In genomic region chr11:104230066-104230778, GRCm38 (mm10) we compare ENCODE assay signal across 8 mouse cellular contexts. TPM values are rescaled to one million over a fixed set of nuclear protein-coding genes. Genes with fewer than 3 reads are reported as not detected.
DNase-seq lines count a peak whose midpoint lies in the region; ATAC-seq and TF ChIP-seq lines count a peak whose summit lies in the region.

No protein-coding gene starts in this region.

- H3K36me3 ChIP-seq in heart, embryonic 16.5 days (ENCODE audit: control insufficient read depth, insufficient read depth), result no peaks in the 10 kb centered on the region
- no peaks in the 10 kb centered on the region for H3K36me3 ChIP-seq in limb, embryonic 10.5 days

- TF ChIP-seq CTCF in Patski (IDR thresholded peaks at IDR 0.05), result peak; percentile 47

- in situ Hi-C loops in Patski (cut with MboI; ENCODE audit: low pct_unique_long_range_greater_than_20kb), result loop anchor here (5.0 kb wide), 1 partner anchor 47 kb away; no protein-coding TSS in a partner anchor

- no peaks in the 10 kb centered on the region for H3K9me3 ChIP-seq in heart, embryonic 16.5 days (replicated peaks; ENCODE audit: control insufficient read depth, low read length)
- no peaks in the 10 kb centered on the region for H3K9me3 ChIP-seq in limb, embryonic 10.5 days (replicated peaks)

- H3K4me2 ChIP-seq in heart, embryonic 16.5 days (ENCODE audit: low read depth, low read length), result peak overlapping the region; percentile 96

- no peak for ATAC-seq in Patski
- ATAC-seq in heart, embryonic 16.5 days (replicated peaks; ENCODE audit: extremely low read depth, insufficient read depth, low FRiP score), result no peak
- ATAC-seq in frontal cortex, adult (ENCODE audit: low TSS enrichment), result no peak

- WGBS in heart, embryonic 16.5 days, result 8% methylated on average over 9 of the region's 9 CpGs
- 15% methylated on average over 9 of the region's 9 CpGs for WGBS in limb, embryonic 10.5 days

- peak; percentile 43 to 76 for DNase-seq in adrenal gland, adult (ENCODE audit: inconsistent age in 2 of 2, low spot score in 1 of 2)
- DNase-seq in adrenal gland, postnatal 25 days, result no peak
- no peak for DNase-seq in Patski (ENCODE audit: low read depth, low spot score)
- DNase-seq in limb, embryonic 10.5 days (ENCODE audit: low spot score), result peak; percentile 34
- peak; percentile 46 for DNase-seq in retina, embryonic 14.5 days (ENCODE audit: low spot score)
- DNase-seq in right cerebral cortex, postnatal 14 days, result no peak

- peaks cover 16% of the 10 kb centered on the region for H3K4me1 ChIP-seq in heart, embryonic 16.5 days (ENCODE audit: control insufficient read depth, insufficient read depth, low read length)
- H3K4me1 ChIP-seq in limb, embryonic 10.5 days, result peaks cover 38% of the 10 kb centered on the region

- peak overlapping the region; percentile 81 for H3K4me3 ChIP-seq in heart, embryonic 16.5 days (ENCODE audit: low read length)
- peak overlapping the region; percentile 69 for H3K4me3 ChIP-seq in limb, embryonic 10.5 days

- POLR2A ChIA-PET in Patski (lab: Charles Lee), result interaction anchor here (1.4 kb wide), 1 partner anchor 32 kb away, joined by 3 read pairs; no protein-coding TSS in a partner anchor

- no peaks in the 10 kb centered on the region for H3K27me3 ChIP-seq in Patski
- H3K27me3 ChIP-seq in heart, embryonic 16.5 days (ENCODE audit: control insufficient read depth, insufficient read depth, low read length), result peaks cover 37% of the 10 kb centered on the region
- peaks cover 65% of the 10 kb centered on the region for H3K27me3 ChIP-seq in limb, embryonic 10.5 days (ENCODE audit: low read depth, poor library complexity, severe bottlenecking)

- H3K27ac ChIP-seq in heart, embryonic 16.5 days (ENCODE audit: low read length), result no peak overlapping the region
- H3K27ac ChIP-seq in limb, embryonic 10.5 days, result peak overlapping the region; percentile 85; the same call in 1 of the 2 replicates

- CTCF ChIA-PET in Patski (lab: Charles Lee), result interaction anchor here (0.9 to 2.2 kb wide), 5 partner anchors 15 to 59 kb away, joined by 3 to 10 read pairs (median 3); no protein-coding TSS in a partner anchor

- peak overlapping the region; percentile 84 for H3K9ac ChIP-seq in heart, embryonic 16.5 days (ENCODE audit: low read length)

RNA-seq across cellular contexts. Expression of gene Mapt, which starts 1.0 kb away (rescaled TPM):
- total RNA-seq in adrenal gland, postnatal 25 days (2021), result 142 and 169 TPM in 2 replicates
- 27.2 TPM for polyA plus RNA-seq in Patski (2021)
- 0.88 and 1.9 TPM in 2 replicates for polyA plus RNA-seq in heart, embryonic 16.5 days (2015; fragmentation: Nextera tagmentation; extraction: Ambion mirVana)
- polyA plus RNA-seq in limb, embryonic 10.5 days (2016; fragmentation: Nextera tagmentation; extraction: Ambion mirVana), result 0.95 and 0.97 TPM in 2 replicates

RNA-seq across cellular contexts. Expression of gene Sppl2c, which starts 44.1 kb away (rescaled TPM):
- not detected in 2 replicates for total RNA-seq in adrenal gland, postnatal 25 days (2021)
- not detected for polyA plus RNA-seq in Patski (2021)
- not detected in 2 replicates for polyA plus RNA-seq in heart, embryonic 16.5 days (2015; fragmentation: Nextera tagmentation; extraction: Ambion mirVana)
- not detected in 2 replicates for polyA plus RNA-seq in limb, embryonic 10.5 days (2016; fragmentation: Nextera tagmentation; extraction: Ambion mirVana)

Comparison
In these comparisons a context has a peak if more than half of its experiments do, and no peak if none do; other contexts are left out.
1. DNase-seq: peak in adrenal gland, adult (2 of 2), limb, embryonic 10.5 days (single experiment) and retina, embryonic 14.5 days (single experiment); none in adrenal gland, postnatal 25 days (single experiment), Patski (single experiment) and right cerebral cortex, postnatal 14 days (single experiment).